Mouse (Mus musculus) lung, embryonic 16.5 days (tissue): ENCODE measurements at regions not wholly inside any gene's neighbourhood (a gene's known extent, or its start where the extent isn't known, plus 50 kb on each side); places are given as distances from the start of the nearest gene placed in this dataset.

ENCODE experiments used
- ATAC-seq: fragments of 200-750 bp; cut with Nextera tagmentation; 2 replicates; pipeline ENCODE4 v1.8.0; 2017; ENCODE audit warnings: low read depth, mild to moderate bottlenecking, moderate library complexity
- H3K27ac ChIP-seq: fragments of 300-500 bp; sonication (generic); 2 replicates; pipeline ENCODE4 v1.5.1; 2014; ENCODE audit warnings: mild to moderate bottlenecking, control low read depth, low read length
- H3K27me3 ChIP-seq: fragments of 300-500 bp; sonication (generic); 2 replicates; pipeline ENCODE4 v1.6.1; 2014; ENCODE audit warnings: low read depth, low read length, mixed read lengths; ENCODE audit not compliant: control insufficient read depth, insufficient read depth
- H3K36me3 ChIP-seq: fragments of 300-500 bp; sonication (generic); 2 replicates; pipeline ENCODE4 v1.6.1; 2014; ENCODE audit warnings: low read length; ENCODE audit not compliant: control insufficient read depth, insufficient read depth
- H3K4me1 ChIP-seq: fragments of 300-500 bp; sonication (generic); replicated peaks from 2 replicates; pipeline ENCODE4 v1.6.1; 2014; ENCODE audit warnings: low read length, mixed read lengths; ENCODE audit not compliant: control insufficient read depth, insufficient read depth
- H3K4me2 ChIP-seq: fragments of 300-500 bp; sonication (generic); 2 replicates; pipeline ENCODE4 v1.6.1; 2014; ENCODE audit warnings: low read depth, low read length, control low read depth
- H3K4me3 ChIP-seq: fragments of 300-500 bp; sonication (generic); 2 replicates; pipeline ENCODE4 v1.5.1; 2014; ENCODE audit warnings: mild to moderate bottlenecking, low read length, control low read depth
- H3K9ac ChIP-seq: fragments of 300-500 bp; sonication (generic); 2 replicates; pipeline ENCODE4 v1.6.1; 2014; ENCODE audit warnings: low read length, control low read depth
- H3K9me3 ChIP-seq: fragments of 300-500 bp; sonication (generic); 2 replicates; pipeline ENCODE4 v1.6.1; 2016; ENCODE audit warnings: low read length; ENCODE audit not compliant: control insufficient read depth
- whole genome bisulfite sequencing: fragments of 180-500 bp; shearing (Covaris S2); extraction: QIAGEN DNeasy Blood & Tissue Kit; methylation state at CpG from one replicate; pipeline ENCODE4 v1.1.7; 2014; 5-methylcytosine and 5-hydroxymethylcytosine counted together

DNA sequence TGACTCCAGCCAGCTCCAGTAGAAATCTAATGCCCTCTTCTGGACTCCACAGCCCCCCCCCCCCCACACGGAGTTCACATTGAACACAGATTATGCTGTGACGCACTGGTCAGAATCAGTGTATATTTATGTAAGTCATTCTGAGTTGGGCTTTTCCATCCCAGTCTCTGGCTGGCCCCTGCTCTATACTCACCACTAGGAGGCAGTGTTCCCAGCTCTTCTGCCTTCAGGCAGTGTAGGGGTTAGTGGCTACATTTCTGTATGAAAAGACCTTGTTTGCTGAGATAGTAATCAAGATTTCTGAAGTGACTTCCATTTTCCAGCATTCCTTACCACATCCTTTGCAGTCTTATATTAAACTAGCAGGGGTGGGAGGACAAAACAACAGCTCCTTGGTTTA, 185.9 kb upstream of the Adra1b start:
- H3K4me1 ChIP-seq = no peaks in the 10 kb centered on the region
- H3K27me3 ChIP-seq = no peaks in the 10 kb centered on the region
- no peak overlapping the region for H3K4me2 ChIP-seq
- H3K4me3 ChIP-seq = no peak overlapping the region
- H3K9ac ChIP-seq = no peak overlapping the region
- no peaks in the 10 kb centered on the region for H3K36me3 ChIP-seq
- 48% methylated on average over 2 of the region's 2 CpGs for WGBS
- no peaks in the 10 kb centered on the region for H3K9me3 ChIP-seq
- no peak overlapping the region for H3K27ac ChIP-seq
- no peak for ATAC-seq

DNA sequence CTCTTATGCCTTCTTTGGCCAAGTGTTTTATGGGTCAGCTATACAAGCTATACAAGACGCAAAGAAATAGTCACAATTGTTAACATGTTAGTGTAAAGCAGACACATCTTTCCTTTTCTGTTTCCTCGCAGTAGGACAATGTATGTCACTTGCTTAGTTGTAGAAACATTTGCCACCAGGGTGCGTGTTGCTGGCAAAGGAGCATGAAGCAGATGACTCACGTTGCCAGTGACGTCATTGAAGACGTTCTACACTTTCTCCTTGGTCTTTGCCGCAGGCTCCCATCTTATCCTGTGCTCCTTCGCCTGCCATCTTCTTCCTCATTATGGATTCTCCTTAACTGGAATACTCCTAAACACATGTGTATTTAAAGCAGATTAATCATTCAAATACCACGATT, 188.5 kb upstream of the Adra1b start:
- 81% methylated on average over 9 of the region's 9 CpGs for WGBS

DNA sequence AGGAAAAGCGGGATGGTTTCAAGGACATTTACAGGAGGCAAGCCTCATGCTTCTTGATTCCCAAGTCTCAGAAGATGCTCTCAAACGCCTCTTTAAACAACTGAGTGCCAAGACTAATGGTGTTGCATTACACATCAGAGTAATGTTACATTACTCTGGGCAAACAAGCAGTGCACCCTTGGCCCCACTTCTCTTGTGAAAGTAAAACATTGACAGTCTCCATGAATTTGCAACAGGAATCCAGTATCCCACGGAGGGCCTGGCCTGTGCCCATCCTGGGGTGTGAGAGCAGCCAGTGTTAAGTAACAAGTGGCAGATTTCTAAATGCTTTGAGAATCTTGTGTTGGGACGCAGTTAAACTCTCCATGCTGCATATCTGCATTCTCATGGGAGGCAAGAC, 194.3 kb upstream of the Adra1b start:
- Histone ChIP-seq H3K4me2 (no peak overlapping the region), H3K4me1 (no peaks in the 10 kb centered on the region), H3K4me3 (no peak overlapping the region), H3K9ac (no peak overlapping the region), H3K27ac (no peak overlapping the region), H3K36me3 (no peaks in the 10 kb centered on the region), H3K27me3 (no peaks in the 10 kb centered on the region), H3K9me3 (no peaks in the 10 kb centered on the region)
- no peak for ATAC-seq
- WGBS = 33% methylated on average over 4 of the region's 4 CpGs

More for the DNA sequence above, 188.5 kb upstream of the Adra1b start:
- Histone ChIP-seq H3K27me3 (no peaks in the 10 kb centered on the region), H3K27ac (no peak overlapping the region), H3K9ac (no peak overlapping the region), H3K4me1 (no peaks in the 10 kb centered on the region), H3K4me2 (no peak overlapping the region), H3K36me3 (no peaks in the 10 kb centered on the region), H3K9me3 (no peaks in the 10 kb centered on the region), H3K4me3 (no peak overlapping the region)
- no peak for ATAC-seq

DNA sequence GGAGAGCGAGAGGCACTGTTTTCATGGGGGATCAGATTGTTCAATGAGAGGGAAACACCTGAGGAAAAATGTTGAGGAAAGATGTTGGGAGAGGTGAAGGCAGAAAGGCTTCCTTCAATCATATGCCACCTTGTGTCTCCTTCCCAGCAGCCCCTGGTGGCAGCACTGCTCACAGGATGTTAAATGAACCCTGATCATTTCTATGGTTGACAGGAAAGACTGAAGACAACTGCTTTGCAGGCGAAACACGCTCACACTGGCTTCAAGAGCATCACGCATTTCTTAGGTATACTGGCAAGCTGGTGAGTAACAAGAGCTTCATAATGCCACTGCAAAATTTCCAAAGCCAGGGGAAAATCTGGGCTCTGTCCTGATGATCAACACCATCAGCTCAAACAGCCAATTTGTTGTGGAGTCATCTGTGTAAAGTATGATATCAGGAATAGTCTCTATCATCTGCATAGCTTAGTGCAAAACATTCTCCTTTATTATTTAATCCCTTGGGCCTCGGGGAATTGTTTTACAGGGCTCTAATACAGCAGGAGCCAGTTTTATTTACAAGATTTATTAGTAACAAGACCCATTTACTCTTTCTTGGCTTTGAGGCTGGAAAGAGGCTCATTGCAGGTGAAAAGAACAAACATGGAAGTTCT, 202.3 kb upstream of the Adra1b start:
- ATAC-seq = no peak
- no peaks in the 10 kb centered on the region for H3K27me3 ChIP-seq
- H3K9ac ChIP-seq = no peak overlapping the region
- no peaks in the 10 kb centered on the region for H3K36me3 ChIP-seq
- H3K4me2 ChIP-seq = no peak overlapping the region
- H3K9me3 ChIP-seq = no peaks in the 10 kb centered on the region
- H3K27ac ChIP-seq = no peak overlapping the region
- WGBS = 67% methylated on average over 5 of the region's 5 CpGs
- no peak overlapping the region for H3K4me3 ChIP-seq
- H3K4me1 ChIP-seq = no peaks in the 10 kb centered on the region

DNA sequence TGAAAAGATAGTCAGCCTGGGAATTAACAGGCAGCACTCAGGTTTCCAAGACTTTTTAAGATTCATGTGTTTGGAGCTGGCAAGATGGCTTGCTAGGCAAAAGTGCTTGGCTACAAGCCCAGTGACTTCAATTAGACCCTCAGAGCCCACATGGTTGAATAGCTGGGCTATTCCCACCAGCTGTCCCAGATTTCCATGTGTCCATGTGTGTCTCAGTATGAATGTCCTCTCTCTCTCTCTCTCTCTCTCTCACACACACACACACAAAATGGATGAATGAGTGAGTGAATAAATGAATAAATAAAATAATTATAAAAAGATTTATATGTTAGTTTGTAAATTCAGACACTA, 202.8 kb upstream of the Adra1b start:
- Histone ChIP-seq H3K36me3 (no peaks in the 10 kb centered on the region), H3K4me3 (no peak overlapping the region), H3K9me3 (no peaks in the 10 kb centered on the region), H3K4me2 (no peak overlapping the region), H3K9ac (no peak overlapping the region), H3K27ac (no peak overlapping the region), H3K27me3 (no peaks in the 10 kb centered on the region), H3K4me1 (no peaks in the 10 kb centered on the region)
- ATAC-seq = no peak

DNA sequence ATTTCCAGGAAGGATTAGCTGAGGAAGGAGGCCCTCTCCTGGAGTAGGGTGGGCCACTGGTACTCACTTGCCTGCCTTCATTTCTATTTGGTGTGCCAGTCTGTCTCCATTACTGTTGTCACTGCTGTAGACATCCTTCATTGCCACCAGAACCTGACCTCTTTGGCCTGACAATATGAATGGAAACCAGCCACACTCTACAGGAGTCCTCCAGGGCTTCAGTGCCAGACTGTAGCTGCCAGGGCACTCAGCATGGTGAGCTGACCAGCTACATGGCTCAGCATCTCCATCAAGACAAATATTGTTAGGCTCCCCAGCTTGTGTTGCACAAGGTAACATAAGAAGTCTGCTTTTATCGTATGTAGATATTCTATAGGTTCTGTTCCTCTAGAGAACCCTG, 205.2 kb upstream of the Adra1b start:
- H3K9me3 ChIP-seq = no peaks in the 10 kb centered on the region
- H3K36me3 ChIP-seq = no peaks in the 10 kb centered on the region
- no peak overlapping the region for H3K4me2 ChIP-seq
- no peak overlapping the region for H3K4me3 ChIP-seq
- 76% methylated on average over 1 of the region's 1 CpGs for WGBS
- H3K9ac ChIP-seq = no peak overlapping the region
- H3K27ac ChIP-seq = no peak overlapping the region
- no peak for ATAC-seq
- H3K4me1 ChIP-seq = no peaks in the 10 kb centered on the region
- H3K27me3 ChIP-seq = no peaks in the 10 kb centered on the region

DNA sequence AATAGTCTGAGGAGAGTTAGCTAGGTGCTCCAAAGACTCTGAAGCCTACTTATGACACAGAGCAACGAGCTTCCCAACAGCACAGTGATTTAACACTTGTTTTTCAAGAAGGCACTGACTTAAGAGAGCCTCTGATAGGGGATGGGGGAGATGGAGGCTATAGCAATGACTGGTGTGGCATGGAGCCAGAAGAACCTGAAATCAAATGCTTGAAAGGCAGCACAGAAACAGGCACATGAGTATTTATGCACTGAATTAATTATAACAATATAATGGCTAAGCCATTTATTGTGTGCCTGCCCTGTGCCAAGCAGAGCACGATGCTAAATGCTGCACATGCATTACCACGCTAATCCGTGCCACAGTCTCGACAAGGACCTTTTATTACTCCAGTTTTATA, 210.5 kb upstream of the Adra1b start:
- WGBS = 70% methylated on average over 5 of the region's 5 CpGs
- Histone ChIP-seq H3K4me2 (no peak overlapping the region), H3K27me3 (no peaks in the 10 kb centered on the region), H3K9ac (no peak overlapping the region), H3K9me3 (no peaks in the 10 kb centered on the region), H3K36me3 (no peaks in the 10 kb centered on the region), H3K4me1 (no peaks in the 10 kb centered on the region), H3K4me3 (no peak overlapping the region), H3K27ac (no peak overlapping the region)
- ATAC-seq = no peak

DNA sequence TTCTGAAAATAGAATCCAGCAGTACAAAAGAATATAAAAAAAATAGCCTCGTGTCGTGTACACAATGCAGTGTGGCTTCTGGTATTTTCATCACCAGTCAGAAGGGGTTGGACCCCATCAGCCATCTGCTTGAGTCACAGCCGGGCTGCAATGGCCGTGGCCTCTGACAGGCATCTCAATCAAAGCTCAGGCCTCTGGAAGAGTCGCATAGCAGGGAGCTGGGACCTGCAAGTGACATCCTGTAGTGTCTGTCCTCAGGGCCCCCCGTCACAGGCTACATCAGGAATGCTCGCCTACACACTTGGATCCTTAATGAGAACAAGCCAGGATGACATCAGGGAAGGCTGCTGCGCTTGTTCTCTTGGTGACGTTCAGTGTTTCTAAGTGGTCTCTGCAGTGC, 226.1 kb upstream of the Adra1b start:
- Histone ChIP-seq H3K4me1 (no peaks in the 10 kb centered on the region), H3K27me3 (no peaks in the 10 kb centered on the region), H3K4me3 (no peak overlapping the region), H3K36me3 (no peaks in the 10 kb centered on the region), H3K9me3 (no peaks in the 10 kb centered on the region), H3K4me2 (no peak overlapping the region), H3K9ac (no peak overlapping the region), H3K27ac (no peak overlapping the region)
- ATAC-seq = no peak
- 43% methylated on average over 9 of the region's 9 CpGs for WGBS

DNA sequence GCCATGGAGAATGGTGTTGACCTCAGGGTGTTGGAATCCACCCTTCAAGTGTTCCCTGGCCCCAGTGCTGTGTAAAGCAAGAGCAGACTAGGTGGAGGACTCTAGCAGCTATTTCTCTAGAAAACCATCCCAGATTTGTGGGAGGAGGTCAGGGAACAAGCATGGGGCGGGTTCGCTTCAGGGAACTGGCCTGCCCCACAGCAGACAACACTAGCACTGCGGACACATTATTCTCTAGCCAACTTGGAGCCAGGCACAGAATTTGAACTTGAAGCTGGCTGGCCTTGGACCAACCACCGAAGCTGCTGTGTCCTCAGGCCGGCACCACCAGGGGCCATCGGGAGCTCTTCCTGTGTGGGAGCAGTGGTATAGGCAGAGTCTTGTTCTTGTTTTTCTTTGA, 227.5 kb upstream of the Adra1b start:
- H3K9me3 ChIP-seq = no peaks in the 10 kb centered on the region
- H3K27me3 ChIP-seq = no peaks in the 10 kb centered on the region
- no peak overlapping the region for H3K4me2 ChIP-seq
- H3K36me3 ChIP-seq = no peaks in the 10 kb centered on the region
- H3K9ac ChIP-seq = no peak overlapping the region
- no peak overlapping the region for H3K27ac ChIP-seq
- WGBS = 91% methylated on average over 6 of the region's 6 CpGs
- H3K4me3 ChIP-seq = no peak overlapping the region
- no peak for ATAC-seq
- H3K4me1 ChIP-seq = no peaks in the 10 kb centered on the region

DNA sequence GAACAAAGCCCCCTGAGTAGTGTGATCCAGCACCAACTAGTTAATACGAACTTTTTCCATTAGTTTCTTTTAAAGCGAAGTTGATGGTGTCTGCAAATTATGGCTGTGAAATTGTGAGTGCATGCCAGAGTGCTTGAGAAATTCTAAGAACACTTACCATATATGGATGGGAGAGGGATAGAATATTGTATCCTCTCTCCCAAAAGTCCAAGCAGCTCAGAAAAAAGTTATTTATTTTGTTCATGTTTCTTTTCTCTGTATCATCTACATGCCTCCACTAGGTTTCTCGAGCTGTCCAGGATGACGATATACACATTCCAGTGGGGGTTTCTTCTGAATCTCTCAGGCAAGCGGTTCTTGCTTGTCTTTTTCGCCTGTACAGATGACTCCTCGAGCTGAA, 232.2 kb upstream of the Adra1b start:
- WGBS = 51% methylated on average over 7 of the region's 7 CpGs
- no peak overlapping the region for H3K4me2 ChIP-seq
- no peak overlapping the region for H3K4me3 ChIP-seq
- H3K9me3 ChIP-seq = no peaks in the 10 kb centered on the region
- no peak overlapping the region for H3K27ac ChIP-seq
- ATAC-seq = peak; percentile 87
- no peaks in the 10 kb centered on the region for H3K4me1 ChIP-seq
- H3K9ac ChIP-seq = no peak overlapping the region
- H3K36me3 ChIP-seq = no peaks in the 10 kb centered on the region
- H3K27me3 ChIP-seq = no peaks in the 10 kb centered on the region
